Mouse (Mus musculus) sigmoid colon, adult 10 weeks (tissue): Measurements from ENCODE around the gene Cmbl. TPM values are rescaled to one million over a fixed set of nuclear protein-coding genes. Genes with fewer than 3 reads are reported as not detected.

Experiments
- polyA plus RNA-seq: library from polyadenylated mRNA; stranded (reverse); fragments of 350-450 nt; fragmentation: Illumina TruSeq; extraction: RNeasy Lipid Tissue Mini Kit (QIAGEN cat#74804); gene quantifications from one replicate; pipeline ENCODE4 v1.2.3, GENCODE M21; 2014; ENCODE audit warnings: low read depth, low replicate concordance

The Cmbl gene
- 60.0 TPM for polyA plus RNA-seq

DNA sequence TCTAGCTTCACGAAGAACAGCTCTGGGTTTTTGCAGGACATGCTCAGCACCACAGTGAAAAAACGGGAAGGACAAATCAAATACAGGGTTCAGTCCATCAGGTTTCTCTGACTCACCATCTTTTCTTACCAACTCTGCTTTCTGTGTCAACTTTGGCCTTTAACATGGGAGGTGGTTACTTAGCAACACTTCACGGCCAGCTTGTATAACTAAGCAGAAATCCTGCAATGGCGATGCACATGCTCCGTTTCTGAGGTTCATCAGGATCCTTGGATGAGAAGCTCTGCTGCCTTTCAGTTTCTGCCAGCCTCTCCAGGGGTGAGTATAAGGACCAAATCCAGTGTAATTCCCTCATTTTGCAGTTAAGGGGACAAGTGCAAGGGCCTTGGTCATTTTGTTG, at the start of gene Cmbl:
Gene Cmbl, plus strand, starts transcription at position 206 of the 400 bp plus-strand sequence.

DNA sequence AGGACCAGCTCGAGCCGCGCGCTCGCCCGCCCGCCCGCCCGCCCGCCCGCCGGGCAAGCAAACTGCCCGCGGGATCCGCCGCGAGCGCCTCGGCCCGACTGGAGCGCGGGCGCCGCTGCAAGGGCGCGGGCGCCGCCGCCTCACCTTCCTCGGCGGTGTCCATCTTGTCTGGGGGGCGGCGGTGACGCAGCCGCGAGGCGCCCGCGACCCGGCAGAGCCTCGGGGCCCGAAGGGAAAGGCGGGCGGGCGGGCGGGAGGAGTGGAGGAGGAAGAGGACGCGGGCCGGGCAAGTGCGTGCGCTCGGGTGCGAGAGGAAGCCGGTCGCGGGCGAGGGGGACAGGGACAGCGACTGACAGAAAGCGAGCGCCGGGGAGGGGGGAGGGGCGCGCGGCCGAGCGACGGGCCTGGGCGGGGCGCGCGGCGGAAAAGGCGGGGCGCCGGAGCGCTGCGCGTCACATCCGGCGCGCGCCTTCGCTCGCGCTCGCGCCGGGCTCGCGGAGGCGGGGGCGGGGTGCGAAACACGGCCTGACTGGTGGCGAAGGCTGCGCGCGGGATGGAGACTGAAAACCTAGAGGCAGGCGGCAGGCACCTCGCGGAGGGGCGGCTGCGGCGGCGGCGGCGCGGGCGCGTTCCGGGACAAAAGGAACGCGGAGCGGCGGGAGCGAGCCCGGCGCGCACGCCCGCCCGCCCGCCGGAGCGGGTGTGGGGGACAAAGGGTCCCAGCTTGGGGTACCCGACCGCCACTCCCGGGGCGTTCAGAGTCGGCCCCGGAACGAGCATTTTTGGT, 34.3 kb upstream of the Cmbl start, which contains the start of gene March6:
Gene March6, minus strand, starts transcription at position 395 of the 787 bp plus-strand sequence.

DNA sequence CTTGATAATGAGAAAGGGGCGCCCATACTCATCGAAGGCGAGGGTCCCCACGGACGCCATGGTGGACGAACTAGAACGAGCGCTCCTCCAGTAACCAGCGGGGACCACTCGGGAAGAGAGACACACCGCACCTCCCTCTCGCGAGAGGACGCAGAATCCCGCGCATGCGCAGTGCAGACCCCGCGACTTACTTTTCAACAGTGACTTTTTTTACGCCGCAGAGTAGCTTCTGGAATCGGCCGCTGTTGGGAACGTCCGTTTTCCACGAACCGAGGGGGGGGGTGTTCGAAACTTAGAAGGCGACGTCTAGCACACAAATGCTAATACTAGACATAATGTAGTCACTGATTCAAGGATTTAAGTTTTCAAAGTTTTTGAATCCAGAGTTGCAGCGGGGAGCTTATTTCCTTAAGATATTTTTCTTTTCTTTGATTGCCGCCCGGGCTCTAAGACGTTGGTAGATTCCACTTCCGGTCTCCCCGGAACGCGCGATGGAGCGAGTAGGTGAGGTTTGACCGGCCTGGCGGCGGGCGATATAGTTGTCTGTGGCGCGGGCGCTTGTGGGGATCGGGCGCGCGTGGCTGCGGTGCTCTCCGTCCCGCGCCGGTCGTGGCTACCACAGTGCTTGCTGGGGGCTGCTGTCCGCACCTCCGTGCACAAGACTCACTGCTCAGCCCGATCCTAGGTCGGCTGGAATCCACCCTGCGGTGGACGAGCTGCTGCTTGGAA, 36.6 kb downstream of the Cmbl start, which contains the start of the genes Cct5 and Fam173b:
Gene Cct5, minus strand, starts transcription at position 159 of the 729 bp plus-strand sequence.
Gene Fam173b, plus strand, starts transcription at position 207 of the 729 bp plus-strand sequence.

Other genes with a start within 250 kb of the Cmbl start
- gene Ankrd33b, start 197.7 kb upstream of the Cmbl start, polyA plus RNA-seq = 0.98 TPM
- not detected for gene Ropn1l, start 111.7 kb upstream of the Cmbl start, polyA plus RNA-seq
- gene March6, start 34.3 kb upstream of the Cmbl start, polyA plus RNA-seq = 110 TPM
- gene Cct5, start 36.4 kb downstream of the Cmbl start, polyA plus RNA-seq = 67.6 TPM
- gene Fam173b, start 36.5 kb downstream of the Cmbl start, polyA plus RNA-seq = 9.7 TPM